Mouse (Mus musculus): ENCODE measurements around the gene Nfic. TPM values are rescaled to one million over a fixed set of nuclear protein-coding genes. Genes with fewer than 3 reads are reported as not detected.

Nfic gene
- total RNA-seq, 1 experiment from 2014 or later = 4.1 TPM

DNA sequence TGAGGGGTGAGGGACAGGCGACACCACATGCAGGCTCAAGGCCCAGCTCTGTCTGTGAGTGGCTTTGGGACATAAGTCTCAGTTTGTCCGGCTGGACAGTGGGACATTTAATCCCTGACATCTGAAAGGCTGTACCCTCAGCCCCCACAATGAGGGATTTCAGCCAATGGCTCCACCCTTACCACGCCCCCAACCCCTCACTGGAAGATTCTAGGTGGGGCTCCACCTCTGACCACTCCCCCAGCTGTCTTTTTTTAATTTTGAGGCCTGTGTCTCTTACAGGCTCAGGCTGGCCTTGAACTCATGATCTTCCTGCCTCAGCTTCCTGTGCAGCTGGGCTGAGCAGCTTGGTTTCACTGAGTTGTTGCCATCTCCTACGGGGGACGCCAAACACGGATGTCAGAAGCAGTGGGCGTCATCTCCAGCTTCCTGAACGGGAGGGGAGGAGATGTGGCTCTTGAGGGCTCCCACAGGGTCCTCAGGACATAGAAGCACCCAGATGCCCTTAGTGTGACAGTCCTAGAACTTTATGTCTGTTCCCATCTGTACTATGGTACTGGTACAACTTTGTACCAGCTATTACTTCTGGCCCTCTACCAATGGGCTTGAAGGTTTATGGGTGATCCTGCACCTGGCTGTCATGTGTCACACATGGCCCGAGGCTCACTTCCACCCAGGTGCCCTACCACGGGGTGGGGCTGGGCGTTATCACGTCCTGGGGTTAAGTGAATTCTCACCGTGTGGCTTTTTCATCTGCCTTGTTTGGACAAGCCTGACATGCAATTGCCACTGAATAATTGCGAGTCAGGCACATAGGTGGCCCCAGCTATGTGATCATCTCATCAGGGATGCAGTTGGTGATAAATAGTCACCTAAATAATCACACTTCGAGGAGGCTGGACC, 20.8 kb downstream of the Nfic start:
- ATAC-seq (replicated peaks; ENCODE audit: insufficient number of reproducible peaks, low FRiP score, low TSS enrichment, poor library complexity, severe bottlenecking) = no peak

DNA sequence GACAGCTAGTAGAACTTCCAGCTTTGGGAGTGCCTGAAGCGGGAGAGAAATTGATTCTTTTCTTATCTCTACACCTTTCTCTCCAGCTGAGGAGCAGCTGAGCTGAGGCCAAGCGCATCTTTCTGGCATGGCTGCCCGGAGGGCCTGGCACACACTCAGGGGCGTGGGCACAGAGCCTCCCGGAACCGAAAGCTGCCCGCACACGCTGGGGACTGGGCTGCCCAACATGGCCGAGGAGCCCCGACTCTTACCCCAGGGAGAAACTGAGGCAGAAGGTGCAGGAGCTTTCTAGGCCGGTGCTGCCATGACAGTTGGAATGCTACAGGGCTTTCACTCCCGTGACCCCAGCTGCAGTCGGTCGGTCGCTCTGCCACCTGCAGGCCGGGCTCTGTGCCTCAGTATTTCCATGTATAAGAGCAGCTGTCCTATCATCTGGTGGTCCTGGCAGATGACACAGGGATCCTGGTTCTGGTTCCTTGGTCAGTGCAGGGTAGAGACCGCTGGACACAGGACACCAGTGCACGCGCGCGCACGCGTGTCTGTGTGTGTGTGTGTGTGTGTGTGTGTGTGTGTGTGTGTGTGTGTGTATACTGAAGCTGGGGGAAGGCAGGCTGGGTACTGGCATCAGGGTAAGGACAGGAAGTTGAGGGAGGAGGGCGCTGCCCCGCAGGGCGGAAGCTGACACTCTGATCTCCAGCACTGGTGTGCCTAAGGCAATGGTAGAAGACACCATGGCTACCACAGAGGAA, 21.7 kb downstream of the Nfic start:
- peak; percentile 58 for ATAC-seq (replicated peaks; ENCODE audit: insufficient number of reproducible peaks, low FRiP score, low TSS enrichment, poor library complexity, severe bottlenecking)

DNA sequence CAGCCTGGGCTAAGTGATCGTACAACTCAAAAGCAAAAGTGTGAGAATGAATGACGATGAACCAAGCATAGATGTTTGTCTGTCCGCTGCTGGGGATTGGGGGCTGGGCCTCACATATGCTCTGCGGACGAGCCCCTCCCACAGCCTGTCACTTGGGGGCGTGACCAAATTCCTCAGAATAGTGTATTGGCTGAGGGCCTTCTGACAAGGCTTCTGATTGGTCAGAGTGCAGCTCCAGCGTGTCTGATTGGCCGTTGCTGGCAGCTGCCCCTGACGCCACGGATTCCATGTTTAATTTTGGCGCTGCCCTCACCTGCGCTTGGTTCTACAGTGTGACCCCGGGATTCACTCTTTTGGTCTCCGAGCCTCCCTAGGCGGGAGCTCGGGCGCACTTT, 22.6 kb downstream of the Nfic start:
- peak; percentile 78 for ATAC-seq (replicated peaks; ENCODE audit: insufficient number of reproducible peaks, low FRiP score, low TSS enrichment, poor library complexity, severe bottlenecking)

DNA sequence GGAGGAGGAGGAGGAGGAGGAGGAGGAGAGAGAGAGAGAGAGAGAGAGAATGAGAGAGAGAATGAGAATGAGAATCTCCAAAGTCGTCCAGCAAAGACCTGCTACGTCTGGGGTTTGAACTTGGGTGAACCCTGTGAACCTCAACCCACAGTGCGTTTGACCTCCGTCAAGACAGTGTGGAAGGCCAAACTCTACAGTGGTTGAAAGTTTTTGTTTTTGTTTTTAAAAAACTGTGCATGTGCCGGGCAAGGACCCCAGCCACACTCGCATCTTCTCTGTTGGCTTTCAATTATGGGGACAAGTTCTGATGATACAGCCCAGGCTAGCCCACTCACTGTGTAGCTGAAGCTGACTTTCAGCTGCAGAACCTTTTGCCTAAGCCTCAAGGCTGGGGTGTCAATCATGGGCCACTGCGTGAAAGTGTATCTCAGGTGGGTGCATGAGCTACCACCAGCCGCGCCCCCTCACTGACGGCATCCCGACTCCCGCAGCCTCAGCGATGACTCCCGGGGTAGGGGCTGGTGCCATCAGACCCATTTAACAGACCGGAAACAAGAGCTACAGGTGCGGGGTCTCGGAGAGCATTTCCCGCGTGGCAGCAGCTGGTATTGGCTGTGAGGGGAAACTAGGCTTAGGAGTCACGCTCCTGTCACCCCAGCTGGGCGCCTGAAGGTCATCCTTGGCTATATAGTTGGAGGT, 23.1 kb downstream of the Nfic start:
- no peak for ATAC-seq (replicated peaks; ENCODE audit: insufficient number of reproducible peaks, low FRiP score, low TSS enrichment, poor library complexity, severe bottlenecking)

DNA sequence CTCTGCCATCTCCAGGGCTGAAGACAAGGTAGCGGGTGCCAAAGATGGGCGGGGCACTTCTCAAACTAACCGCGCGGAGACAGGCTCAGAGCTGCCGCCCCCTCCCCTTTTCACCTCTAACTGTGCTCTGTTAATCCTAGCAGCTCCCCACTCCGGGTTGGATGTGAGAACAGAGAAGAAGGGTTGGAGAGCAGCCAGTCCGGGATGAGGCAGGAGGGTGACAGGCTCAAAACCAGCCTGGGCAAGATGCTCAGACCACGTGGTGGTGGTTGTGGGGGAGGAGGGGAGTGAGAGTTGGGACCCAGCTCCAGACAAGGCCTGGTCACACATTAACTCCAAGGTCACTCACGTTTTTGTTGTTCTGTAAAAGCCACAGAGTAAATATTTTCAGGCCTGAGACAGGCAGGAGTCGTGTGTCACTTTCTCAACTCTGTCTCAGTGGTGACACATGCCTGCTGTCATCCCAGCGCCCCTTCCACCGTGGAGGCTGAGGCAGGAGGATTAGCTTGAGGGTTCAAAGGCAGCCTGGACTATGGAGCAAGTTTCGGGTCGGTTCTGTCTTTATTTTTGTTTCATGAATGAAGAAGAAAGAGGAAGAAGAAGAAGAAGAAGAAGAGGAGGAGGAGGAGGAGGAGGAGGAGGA, 23.8 kb downstream of the Nfic start:
- no peak for ATAC-seq (replicated peaks; ENCODE audit: insufficient number of reproducible peaks, low FRiP score, low TSS enrichment, poor library complexity, severe bottlenecking)

DNA sequence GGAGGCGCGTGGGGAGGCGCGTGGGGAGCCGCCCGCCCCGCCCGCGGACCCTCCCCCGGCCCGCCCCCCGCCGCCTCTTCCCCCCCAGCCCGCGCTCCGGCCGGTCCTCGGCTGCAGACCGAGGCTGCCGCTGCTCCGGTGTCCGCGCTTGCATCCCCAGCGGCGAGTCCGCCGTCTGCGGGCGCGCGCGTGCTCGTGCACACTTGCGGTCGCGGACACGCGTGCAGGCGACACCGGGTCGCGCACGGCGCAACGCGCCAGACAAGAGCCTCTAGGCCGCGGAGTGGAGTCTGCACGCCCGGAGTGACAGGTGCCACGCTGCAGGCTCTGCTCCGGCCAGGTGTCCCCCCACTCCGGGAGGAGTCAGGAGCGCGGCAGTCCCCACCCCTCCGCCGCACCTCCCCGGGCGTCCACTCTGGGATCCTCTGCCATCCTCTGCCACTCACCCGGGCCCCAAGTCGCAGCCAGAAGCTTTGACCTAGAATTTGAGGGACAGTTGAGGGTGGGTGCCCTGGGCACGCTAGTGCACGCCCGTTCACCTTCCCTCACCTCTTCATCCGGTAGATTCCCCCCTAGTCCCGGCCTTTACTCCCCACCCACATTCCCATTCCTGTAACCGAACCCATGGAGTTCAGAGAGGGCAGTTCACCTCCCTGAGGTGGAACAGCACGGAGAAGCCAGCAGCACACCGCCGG, 24.5 kb downstream of the Nfic start:
- ATAC-seq (replicated peaks; ENCODE audit: insufficient number of reproducible peaks, low FRiP score, low TSS enrichment, poor library complexity, severe bottlenecking) = no peak

DNA sequence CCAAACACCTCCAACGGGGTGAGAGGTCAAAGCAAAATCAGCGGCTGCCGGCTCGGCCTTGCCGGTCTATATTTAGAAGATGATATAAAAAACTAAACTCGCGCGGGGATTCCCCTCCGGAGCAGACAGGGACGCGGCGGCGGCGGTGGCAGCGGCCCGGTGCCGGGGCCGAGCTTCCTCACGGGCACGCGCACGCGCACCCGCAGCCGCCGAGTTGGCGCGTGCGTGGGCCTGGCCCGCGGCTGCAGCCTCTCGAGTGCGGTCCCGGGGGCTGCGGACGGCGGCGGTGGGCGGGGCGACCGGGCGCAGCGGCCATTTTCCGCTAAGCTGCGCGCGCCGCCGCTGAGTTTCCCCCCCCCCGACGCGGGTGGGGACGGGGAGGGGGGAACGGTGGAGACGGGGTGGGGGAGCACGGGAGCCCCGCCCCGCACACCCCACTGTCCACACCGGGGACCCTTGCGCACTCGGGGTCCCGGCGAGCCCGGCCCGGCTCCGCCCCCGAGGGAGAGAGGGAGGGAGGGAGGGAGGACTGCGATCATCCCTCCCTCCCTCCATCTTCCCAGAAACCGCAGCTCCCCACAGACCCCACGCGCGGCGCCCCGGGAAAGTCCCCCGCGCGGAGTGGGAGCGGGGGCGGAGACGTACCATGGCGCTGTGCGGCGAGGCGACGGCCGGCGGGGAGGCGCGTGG, 25.1 kb downstream of the Nfic start:
- ATAC-seq (replicated peaks; ENCODE audit: insufficient number of reproducible peaks, low FRiP score, low TSS enrichment, poor library complexity, severe bottlenecking) = no peak

DNA sequence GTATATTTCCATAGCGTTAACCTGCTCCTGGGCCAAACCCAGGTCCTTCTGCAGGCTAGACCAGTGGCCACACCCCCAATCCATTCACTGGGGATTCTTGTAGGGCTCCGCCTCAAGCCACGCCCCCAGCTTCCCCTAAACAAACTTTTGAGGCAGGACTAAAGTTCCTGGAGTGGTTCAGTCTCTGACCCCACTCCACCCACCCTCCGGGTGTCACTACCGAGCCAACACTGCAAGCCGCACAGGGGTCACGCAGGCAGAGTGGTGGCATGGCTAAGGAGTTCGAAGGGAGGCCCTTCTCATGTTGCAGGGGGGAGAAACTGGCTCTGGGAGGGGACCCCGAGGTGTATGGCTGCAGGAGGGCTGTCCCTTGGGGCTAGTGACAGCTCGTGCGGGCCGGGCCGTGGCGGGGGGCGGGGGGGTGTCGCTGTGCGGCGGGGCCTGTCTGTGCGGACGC, 25.8 kb downstream of the Nfic start:
- peak; percentile 33; the same call in 1 of the 2 replicates for ATAC-seq (replicated peaks; ENCODE audit: insufficient number of reproducible peaks, low FRiP score, low TSS enrichment, poor library complexity, severe bottlenecking)

DNA sequence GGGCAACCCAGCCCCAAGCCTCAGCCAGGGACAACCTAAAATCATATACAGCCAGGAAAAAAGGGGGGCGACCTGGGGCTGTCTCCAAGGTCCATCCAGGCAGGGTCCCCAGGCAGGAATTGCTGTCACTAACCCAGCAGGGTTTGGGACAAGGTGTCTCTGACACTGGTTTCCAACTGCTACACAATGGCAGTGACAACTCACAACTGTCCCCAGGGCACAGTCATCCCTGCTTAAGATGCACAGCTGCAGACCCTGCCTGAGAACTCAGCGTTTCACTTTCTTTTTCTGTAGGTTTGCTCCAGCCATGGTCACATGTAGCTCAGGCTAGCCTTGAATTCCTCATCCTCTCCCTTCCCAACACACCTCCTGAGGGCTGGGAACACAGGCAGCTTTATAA, 26.3 kb downstream of the Nfic start:
- ATAC-seq (replicated peaks; ENCODE audit: insufficient number of reproducible peaks, low FRiP score, low TSS enrichment, poor library complexity, severe bottlenecking) = no peak

DNA sequence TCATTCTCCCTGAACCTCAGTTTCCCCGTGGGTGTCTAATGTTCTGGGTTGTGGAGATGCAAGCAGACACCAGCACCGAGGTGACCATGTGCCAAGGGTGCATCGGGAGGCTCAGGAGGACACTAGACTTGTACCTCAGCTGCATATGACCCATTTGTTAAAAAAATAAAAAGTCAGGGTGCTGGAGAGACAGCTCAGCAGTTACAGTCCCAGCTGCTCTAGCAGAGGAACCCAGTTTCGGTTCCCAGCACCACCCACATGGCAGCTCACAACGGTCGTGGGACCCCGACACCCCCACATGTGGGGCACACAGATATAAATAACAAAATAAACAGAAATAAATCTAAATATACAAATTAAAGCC, 26.9 kb downstream of the Nfic start:
- no peak for ATAC-seq (replicated peaks; ENCODE audit: insufficient number of reproducible peaks, low FRiP score, low TSS enrichment, poor library complexity, severe bottlenecking)

DNA sequence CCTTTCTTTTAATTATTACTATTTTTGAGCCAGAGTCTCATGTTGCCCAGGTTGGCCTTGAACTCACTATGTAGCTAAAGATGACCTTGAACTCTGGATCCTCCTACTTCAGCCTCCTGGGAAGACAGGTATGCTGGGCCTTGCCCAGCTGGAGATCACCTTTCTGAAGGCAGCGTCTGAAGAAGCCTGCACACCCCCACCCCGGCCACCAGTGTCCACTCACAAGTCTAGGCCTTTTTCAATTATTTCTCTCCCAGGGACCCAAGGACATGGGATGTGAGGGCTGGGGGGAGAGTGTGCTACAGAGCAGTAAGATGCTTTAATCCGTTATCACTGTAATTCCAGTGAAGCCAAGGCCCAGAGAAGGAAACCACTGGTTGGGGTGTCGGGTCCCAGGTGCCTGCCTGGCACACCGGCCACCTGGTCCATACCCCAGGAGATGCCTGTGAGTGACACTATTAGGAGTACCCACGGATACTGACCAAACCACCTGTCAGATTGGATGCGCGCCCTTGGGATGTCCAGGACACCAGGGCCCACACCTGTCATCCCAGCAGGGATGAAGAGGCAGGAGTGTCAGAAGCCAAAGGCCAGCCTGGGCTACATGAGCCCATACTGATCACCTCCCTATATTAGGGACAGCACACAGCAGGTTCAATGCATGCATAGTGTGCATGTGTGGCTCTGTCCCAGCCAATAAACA, 27.5 kb downstream of the Nfic start:
- no peak for ATAC-seq (replicated peaks; ENCODE audit: insufficient number of reproducible peaks, low FRiP score, low TSS enrichment, poor library complexity, severe bottlenecking)

DNA sequence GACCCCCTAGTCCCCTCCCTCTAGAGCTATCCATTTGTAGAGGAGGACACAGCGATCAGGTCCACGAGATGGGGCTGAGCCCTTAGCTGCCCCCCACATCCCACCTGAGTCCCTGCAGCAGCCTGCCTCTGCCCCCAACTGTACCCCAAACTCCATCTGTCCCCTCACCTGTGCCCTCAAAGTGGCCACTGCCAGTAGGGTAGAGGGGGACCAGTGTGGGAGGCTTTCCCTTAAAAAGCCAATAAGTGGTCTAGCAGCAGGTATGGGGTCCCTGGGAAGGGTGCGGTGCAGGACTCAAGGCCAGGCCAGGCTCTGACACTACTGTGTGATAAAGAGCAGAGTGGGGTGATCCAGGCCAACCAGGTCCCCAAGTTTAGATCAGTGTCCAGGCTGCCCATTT, 28.1 kb downstream of the Nfic start:
- no peak for ATAC-seq (replicated peaks; ENCODE audit: insufficient number of reproducible peaks, low FRiP score, low TSS enrichment, poor library complexity, severe bottlenecking)

DNA sequence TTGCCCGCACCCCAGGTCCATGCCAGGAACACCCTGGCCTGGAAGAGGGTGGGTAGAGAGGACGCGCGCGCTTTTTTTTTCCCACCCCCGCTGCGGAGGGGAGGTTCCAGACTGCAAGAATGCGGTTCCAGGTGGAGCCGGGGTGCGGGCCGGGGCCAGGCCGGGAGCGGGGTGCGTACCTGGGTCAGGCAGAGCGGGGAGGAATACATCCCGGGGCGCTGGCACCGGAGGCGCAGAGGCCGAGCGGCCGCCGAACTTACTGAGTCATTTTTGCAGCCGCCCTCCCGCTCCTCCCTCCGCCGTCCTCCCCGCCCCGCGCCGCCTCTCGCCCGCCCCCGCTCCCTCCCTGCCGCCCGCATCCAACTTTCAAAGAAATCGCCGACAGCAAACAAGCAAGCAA, 28.5 kb downstream of the Nfic start:
- no peak for ATAC-seq (replicated peaks; ENCODE audit: insufficient number of reproducible peaks, low FRiP score, low TSS enrichment, poor library complexity, severe bottlenecking)

DNA sequence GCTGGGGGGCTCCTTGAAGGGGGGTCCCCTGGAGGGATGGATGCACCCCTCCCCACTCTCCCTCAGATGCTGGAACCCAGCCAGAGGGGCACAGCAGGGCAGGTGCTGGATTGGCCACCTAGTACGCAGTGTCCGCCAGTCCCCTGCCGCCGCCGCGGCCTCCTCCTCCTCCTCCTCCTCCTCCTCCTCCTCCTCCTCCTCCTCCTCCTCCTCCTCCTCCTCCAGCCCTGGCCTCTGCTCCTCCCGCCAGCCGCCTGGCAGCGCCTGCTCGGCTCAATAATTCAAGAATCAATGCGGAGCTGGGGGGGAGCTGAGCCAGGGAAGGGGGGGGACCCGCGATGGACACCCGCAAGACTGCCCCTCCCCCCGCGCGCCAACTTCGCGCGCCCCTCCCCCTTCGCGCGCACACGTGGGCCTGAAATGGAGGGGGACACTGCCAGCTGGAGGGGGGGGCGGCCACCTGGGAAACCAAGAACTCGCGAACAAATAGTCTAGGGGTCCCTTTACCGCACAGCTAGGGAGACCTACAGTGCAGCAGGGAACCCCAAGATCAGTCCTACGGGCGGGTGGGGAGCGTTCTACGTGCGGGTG, 29.3 kb downstream of the Nfic start:
- no peak for ATAC-seq (replicated peaks; ENCODE audit: insufficient number of reproducible peaks, low FRiP score, low TSS enrichment, poor library complexity, severe bottlenecking)

DNA sequence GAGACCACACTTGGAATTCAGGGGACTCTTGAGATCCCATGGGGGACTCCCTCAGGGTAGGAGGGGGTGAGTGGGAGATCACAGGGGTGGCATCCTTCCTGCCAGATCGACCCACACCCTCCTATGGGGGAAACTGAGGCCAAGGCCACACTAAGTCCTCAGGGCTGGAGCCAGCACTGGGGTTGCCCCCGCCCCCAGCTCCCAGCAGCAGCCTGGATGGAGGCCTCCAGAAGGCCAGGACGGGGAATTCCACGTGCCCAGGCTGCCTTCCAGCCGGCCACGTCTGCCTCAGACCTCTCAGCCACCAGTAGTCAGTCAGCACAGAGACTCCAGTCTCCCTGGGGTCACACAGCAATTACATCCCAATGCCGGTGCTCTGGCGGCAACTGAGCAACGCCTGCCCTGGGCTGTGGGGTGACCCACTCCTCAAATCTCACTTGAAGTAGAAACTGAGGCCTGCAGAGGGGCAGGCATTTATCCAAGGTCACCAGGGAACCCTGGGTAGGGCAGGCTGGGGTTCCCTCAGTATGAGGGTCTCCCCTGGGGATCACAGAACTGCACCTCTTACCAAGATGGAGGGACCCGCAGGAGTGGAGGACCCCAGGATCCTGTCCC, 30.1 kb downstream of the Nfic start:
- ATAC-seq (replicated peaks; ENCODE audit: insufficient number of reproducible peaks, low FRiP score, low TSS enrichment, poor library complexity, severe bottlenecking) = no peak

DNA sequence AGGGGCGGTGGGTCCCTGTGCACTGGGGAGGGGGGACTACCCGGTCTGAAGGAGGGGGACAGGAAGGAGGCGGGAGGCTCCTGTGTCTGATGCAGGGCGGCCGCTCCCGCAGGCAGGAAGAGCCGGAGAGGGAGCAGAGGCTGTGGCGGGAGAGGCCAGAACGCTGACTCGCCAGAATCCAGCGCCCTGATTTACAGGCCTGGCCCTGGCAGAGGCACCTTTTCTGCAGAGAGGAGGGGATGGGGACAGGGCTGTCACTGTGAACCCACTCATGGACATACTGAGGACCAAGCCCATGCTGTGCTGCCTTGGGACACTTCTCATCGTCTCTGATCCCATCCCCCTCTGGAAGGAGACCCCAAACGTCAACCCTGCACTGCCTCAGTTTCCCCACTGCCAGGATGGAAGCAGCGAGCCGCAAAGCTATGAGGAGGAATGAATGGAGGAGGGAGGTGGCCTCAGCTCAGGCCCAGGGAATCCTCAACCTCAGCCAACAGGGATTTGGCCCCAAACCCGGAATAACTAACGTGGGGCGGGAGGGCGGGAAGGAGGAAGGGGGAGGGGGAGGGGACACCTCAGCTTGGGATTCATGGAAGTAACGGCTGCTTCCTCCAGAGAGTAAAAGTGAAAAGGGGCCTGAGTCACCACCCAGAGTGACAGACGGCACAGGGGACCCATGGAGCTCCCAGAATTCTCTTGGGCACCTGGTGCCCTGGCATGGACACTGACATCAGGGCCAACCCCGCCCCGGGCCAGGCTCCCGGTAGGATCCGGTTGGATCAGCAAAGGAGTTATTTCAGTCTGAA, 31.0 kb downstream of the Nfic start:
- ATAC-seq (replicated peaks; ENCODE audit: insufficient number of reproducible peaks, low FRiP score, low TSS enrichment, poor library complexity, severe bottlenecking) = no peak

All from monocyte, adult 5-6 weeks (primary cell).